Comparison of ENCODE assay signal across 28 mouse cellular contexts in the genomic region with DNA sequence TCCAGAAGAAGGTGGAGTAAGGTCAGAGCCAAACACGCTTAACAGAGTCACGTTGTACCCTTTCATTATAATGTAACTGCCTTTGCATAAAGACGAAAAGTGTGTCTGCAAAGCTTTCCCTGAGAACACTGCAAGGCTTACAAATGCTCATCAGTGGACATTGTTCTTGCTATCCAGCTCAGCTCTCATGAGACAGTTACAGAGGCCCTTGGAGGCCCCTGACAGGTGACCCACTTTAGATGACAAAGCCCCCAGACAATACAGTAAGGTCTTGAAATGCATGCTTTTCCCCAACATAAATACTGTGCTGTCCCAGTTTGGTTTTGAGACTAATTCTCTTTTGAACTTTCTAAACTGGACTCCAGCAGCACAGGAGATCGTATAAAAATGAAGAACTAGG. TPM values are rescaled to one million over a fixed set of nuclear protein-coding genes. Genes with fewer than 3 reads are reported as not detected.
A peak's percentile ranks its signal among the peaks of the same experiment; 100 is the strongest.
DNase-seq lines count a peak whose midpoint lies in the region; ATAC-seq and TF ChIP-seq lines count a peak whose summit lies in the region.
"Had no signal": no experiment of that assay in that cellular context is flagged by ENCODE, and none has a peak within 500 bp of the region (broad histone marks: within the 10 kb centered on the region; RNA-seq: fewer than 3 reads in every experiment).

No protein-coding gene starts in this region.

- no peak overlapping the region for H3ac ChIP-seq in myocyte (ENCODE audit: control insufficient read depth, insufficient read length)

- no peak overlapping the region for H3K4me3 ChIP-seq in gastrocnemius, adult 2 months
- H3K4me3 ChIP-seq in heart, postnatal 0 days (ENCODE audit: low read depth, low read length): no peak overlapping the region
- no peak overlapping the region for H3K4me3 ChIP-seq in myocyte
- no peak overlapping the region for H3K4me3 ChIP-seq in hindbrain, embryonic 10.5 days
- H3K4me3 ChIP-seq: embryonic facial prominence, embryonic 13.5 days; embryonic facial prominence, embryonic 15.5 days; erythroblast, embryonic 14.5 days; forebrain, embryonic 10.5 days; forebrain, embryonic 12.5 days had no signal

- H3K36me3 ChIP-seq in heart, postnatal 0 days (replicated peaks; ENCODE audit: control insufficient read depth, insufficient read depth, low read length): peaks cover 8% of the 10 kb centered on the region; the same call in 1 of the 2 replicates
- no peaks in the 10 kb centered on the region for H3K36me3 ChIP-seq in myocyte (ENCODE audit: control insufficient read depth, insufficient read depth)
- no peaks in the 10 kb centered on the region for H3K36me3 ChIP-seq in hindbrain, embryonic 10.5 days
- H3K36me3 ChIP-seq: embryonic facial prominence, embryonic 13.5 days; embryonic facial prominence, embryonic 15.5 days; forebrain, embryonic 10.5 days; forebrain, embryonic 12.5 days had no signal

- TF ChIP-seq POLR2A in myocyte (IDR thresholded peaks at IDR 0.05; ENCODE audit: insufficient read length, low read depth): no peak

- WGBS in heart, postnatal 0 days: 80% methylated on average over 4 of the region's 4 CpGs
- WGBS in hindbrain, embryonic 10.5 days: 85% methylated on average over 4 of the region's 4 CpGs

- TF ChIP-seq EP300 in heart, postnatal 0 days (IDR thresholded peaks at IDR 0.05; ENCODE audit: low read depth): no peak

- TF ChIP-seq CTCF in gastrocnemius, adult 2 months (IDR thresholded peaks at IDR 0.05): no peak
- no peak for TF ChIP-seq CTCF in heart, postnatal 0 days (IDR thresholded peaks at IDR 0.05; ENCODE audit: low read depth)

- H3K4me2 ChIP-seq in heart, postnatal 0 days (ENCODE audit: low read depth, low read length): no peak overlapping the region
- peak overlapping the region; percentile 70 for H3K4me2 ChIP-seq in myocyte (ENCODE audit: low read depth)
- H3K4me2 ChIP-seq: embryonic facial prominence, embryonic 13.5 days; embryonic facial prominence, embryonic 15.5 days; forebrain, embryonic 12.5 days had no signal

- no peak overlapping the region for H3K9ac ChIP-seq in heart, postnatal 0 days (replicated peaks; ENCODE audit: low read depth, low read length)
- H3K9ac ChIP-seq: embryonic facial prominence, embryonic 13.5 days; embryonic facial prominence, embryonic 15.5 days; forebrain, embryonic 12.5 days had no signal

- peaks cover 18% of the 10 kb centered on the region for H3K4me1 ChIP-seq in heart, postnatal 0 days (ENCODE audit: control insufficient read depth, insufficient read depth)
- H3K4me1 ChIP-seq in hindbrain, embryonic 10.5 days (replicated peaks): peaks cover under 1% of the 10 kb centered on the region; the same call in 1 of the 2 replicates
- H3K4me1 ChIP-seq: embryonic facial prominence, embryonic 13.5 days; embryonic facial prominence, embryonic 15.5 days; forebrain, embryonic 12.5 days had no signal

- H3K9me3 ChIP-seq in heart, postnatal 0 days (replicated peaks; ENCODE audit: control insufficient read depth, low read length): no peaks in the 10 kb centered on the region
- no peaks in the 10 kb centered on the region for H3K9me3 ChIP-seq in hindbrain, embryonic 10.5 days
- H3K9me3 ChIP-seq: embryonic facial prominence, embryonic 13.5 days; embryonic facial prominence, embryonic 15.5 days; forebrain, embryonic 10.5 days; forebrain, embryonic 12.5 days; G1E had no signal

- H3K27me3 ChIP-seq in heart, postnatal 0 days (ENCODE audit: control insufficient read depth, insufficient read depth, low read length): no peaks in the 10 kb centered on the region
- no peaks in the 10 kb centered on the region for H3K27me3 ChIP-seq in myocyte (ENCODE audit: control insufficient read depth, insufficient read depth, insufficient read length)
- H3K27me3 ChIP-seq in hindbrain, embryonic 10.5 days (ENCODE audit: insufficient read depth, poor library complexity, severe bottlenecking): no peaks in the 10 kb centered on the region
- H3K27me3 ChIP-seq: CH12.LX; embryonic facial prominence, embryonic 13.5 days; embryonic facial prominence, embryonic 15.5 days; forebrain, embryonic 12.5 days had no signal

- ATAC-seq in heart, postnatal 0 days (ENCODE audit: insufficient read depth, low read depth): no peak
- ATAC-seq: CD4-positive, CD25-positive, alpha-beta regulatory T cell, adult 4 months; forebrain, embryonic 14.5 days; forebrain, embryonic 16.5 days had no signal

- DNase-seq in gastrocnemius, adult 2 months: no peak
- DNase-seq in gastrocnemius, adult 18-20 months (ENCODE audit: low spot score): no peak
- no peak for DNase-seq in heart, postnatal 0 days (ENCODE audit: low spot score)
- no peak for DNase-seq in heart, adult 11 months
- DNase-seq in retina, postnatal 1 day: peak; percentile 71
- no peak for DNase-seq in lung, postnatal 25 days (ENCODE audit: low spot score)
- DNase-seq in hindbrain, embryonic 10.5 days (ENCODE audit: low spot score): no peak
- DNase-seq: adrenal gland, postnatal 10 days; adrenal gland, postnatal 25 days; B cell, adult 2 months; cerebellum, adult 11 months; cerebellum, adult 18-20 months; cerebellum, adult 8-10 months; cerebellum, adult 9-11 months; cerebellum, postnatal 14 days; cerebellum, postnatal 36 days; embryo, embryonic 11 days had no signal

- peak overlapping the region; percentile 82 for H3K27ac ChIP-seq in gastrocnemius, adult 2 months
- H3K27ac ChIP-seq in heart, postnatal 0 days (ENCODE audit: low read depth): peak overlapping the region; percentile 50; the same call in 1 of the 2 replicates
- H3K27ac ChIP-seq in hindbrain, embryonic 10.5 days: no peak overlapping the region
- H3K27ac ChIP-seq: embryonic facial prominence, embryonic 13.5 days; forebrain, embryonic 10.5 days; forebrain, embryonic 12.5 days had no signal

- intact Hi-C loops in gastrocnemius, adult 2 months (cut with DNase I): no loop called here

- H3K79me2 ChIP-seq in myocyte (ENCODE audit: control insufficient read depth, insufficient read depth): no peaks in the 10 kb centered on the region

TF ChIP-seq in myocyte, 11 proteins besides CTCF, POLR2A, EP300 and RAD21:
- TF ChIP-seq SRF (IDR thresholded peaks at IDR 0.05; ENCODE audit: control insufficient read depth, insufficient read length, low read depth) (no peak), TCF12 (IDR thresholded peaks at IDR 0.05; ENCODE audit: insufficient read depth, poor library complexity, severe bottlenecking) (no peak), REST (IDR thresholded peaks at IDR 0.05; ENCODE audit: insufficient read depth, insufficient read length) (no peak), MYOD1 (IDR thresholded peaks at IDR 0.05; ENCODE audit: control insufficient read depth in 1 of 3, insufficient read length in 2 of 3, low read depth in 2 of 3) (no peak), CEBPB (IDR thresholded peaks at IDR 0.05; ENCODE audit: insufficient read depth, poor library complexity, severe bottlenecking) (no peak), MAX (IDR thresholded peaks at IDR 0.05; ENCODE audit: low read depth) (no peak), MYOG (IDR thresholded peaks at IDR 0.05; ENCODE audit: control insufficient read depth in 1 of 3, insufficient read depth in 1 of 3, insufficient read length in 2 of 3, low read depth in 2 of 3) (no peak), POLR2AphosphoS2 (IDR thresholded peaks at IDR 0.05; ENCODE audit: insufficient read length, low read depth) (no peak), TCF3 (IDR thresholded peaks at IDR 0.05; ENCODE audit: insufficient read length, low read depth) (no peak), E2F4 (IDR thresholded peaks at IDR 0.05; ENCODE audit: insufficient read depth) (no peak), USF1 (IDR thresholded peaks at IDR 0.05; ENCODE audit: low read depth) (no peak)

RNA-seq across cellular contexts. Expression of gene Itpr2, which starts 27.9 kb away (rescaled TPM):
- total RNA-seq in gastrocnemius, adult 2 months (2021): 1 to 10 TPM; 7.4 to 9.9 TPM
- total RNA-seq in gastrocnemius, adult 18-20 months (2021): 1 to 10 TPM; 5.4 to 7.2 TPM
- total RNA-seq in heart, postnatal 0 days (2014; rRNA removed; ENCODE audit: low replicate concordance): 51.4 and 59.5 TPM in 2 replicates
- polyA plus RNA-seq in heart, postnatal 0 days (2015; fragmentation: Nextera tagmentation; extraction: Ambion mirVana): 24.2 and 26.5 TPM in 2 replicates
- 4.7 TPM for polyA plus RNA-seq in myocyte (2012; fragmentation: generic; extraction: Trizol)
- 4.6 and 5.0 TPM in 2 replicates for polyA plus RNA-seq in hindbrain, embryonic 10.5 days (2016; fragmentation: Nextera tagmentation; extraction: Ambion mirVana)
